Mouse (Mus musculus) kidney, embryonic 14.5 days (tissue): ENCODE data around the gene Mylpf. TPM values are rescaled to one million over a fixed set of nuclear protein-coding genes. Genes with fewer than 3 reads are reported as not detected.

Experiments
- ATAC-seq: fragments of 200-750 bp; cut with Nextera tagmentation; 2 replicates; pipeline ENCODE4 v1.8.0; 2017; ENCODE audit warnings: moderate number of reproducible peaks, mild to moderate bottlenecking, moderate TSS enrichment, moderate library complexity; ENCODE audit not compliant: low FRiP score, low TSS enrichment
- H3K27ac ChIP-seq: fragments of 300-500 bp; sonication (generic); 2 replicates; pipeline ENCODE4 v1.5.1; 2014; ENCODE audit warnings: low read depth, mild to moderate bottlenecking, low read length, moderate library complexity, mixed read lengths
- H3K27me3 ChIP-seq: fragments of 300-500 bp; sonication (generic); 2 replicates; pipeline ENCODE4 v1.6.1; 2014; ENCODE audit warnings: mild to moderate bottlenecking, low read length; ENCODE audit not compliant: control insufficient read depth, insufficient read depth
- H3K36me3 ChIP-seq: fragments of 300-500 bp; sonication (generic); 2 replicates; pipeline ENCODE4 v1.6.1; 2014; ENCODE audit warnings: low read length, mixed read lengths; ENCODE audit not compliant: control insufficient read depth, insufficient read depth
- H3K4me1 ChIP-seq: fragments of 300-500 bp; sonication (generic); 2 replicates; pipeline ENCODE4 v1.6.1; 2014; ENCODE audit warnings: low read length, mixed read lengths; ENCODE audit not compliant: control insufficient read depth, insufficient read depth
- H3K4me2 ChIP-seq: fragments of 300-500 bp; sonication (generic); replicated peaks from 2 replicates; pipeline ENCODE4 v1.6.1; 2014; ENCODE audit warnings: low read depth, mild to moderate bottlenecking, low read length
- H3K4me3 ChIP-seq: fragments of 300-500 bp; sonication (generic); 2 replicates; pipeline ENCODE4 v1.5.1; 2014; ENCODE audit warnings: mild to moderate bottlenecking, low read length
- H3K9ac ChIP-seq: fragments of 300-500 bp; sonication (generic); 2 replicates; pipeline ENCODE4 v1.6.1; 2014; ENCODE audit warnings: low read depth, mild to moderate bottlenecking, low read length, moderate library complexity
- H3K9me3 ChIP-seq: fragments of 300-500 bp; sonication (generic); 2 replicates; pipeline ENCODE4 v1.6.1; 2016; ENCODE audit warnings: low read length; ENCODE audit not compliant: control insufficient read depth
- WGBS: fragments of 180-500 bp; shearing (Covaris S2); extraction: QIAGEN DNeasy Blood & Tissue Kit; methylation state at CpG from one replicate; pipeline ENCODE4 v1.1.7; 2014; 5-methylcytosine and 5-hydroxymethylcytosine counted together
- polyA plus RNA-seq: library from polyadenylated mRNA; unstranded; fragments of >200 nt; fragmentation: Nextera tagmentation; extraction: Ambion mirVana; gene quantifications from 2 replicates; pipeline ENCODE4 v1.2.1, GENCODE M21; 2014

The Mylpf gene
- polyA plus RNA-seq, 1 experiment from 2014 or later = 10.3 TPM

DNA sequence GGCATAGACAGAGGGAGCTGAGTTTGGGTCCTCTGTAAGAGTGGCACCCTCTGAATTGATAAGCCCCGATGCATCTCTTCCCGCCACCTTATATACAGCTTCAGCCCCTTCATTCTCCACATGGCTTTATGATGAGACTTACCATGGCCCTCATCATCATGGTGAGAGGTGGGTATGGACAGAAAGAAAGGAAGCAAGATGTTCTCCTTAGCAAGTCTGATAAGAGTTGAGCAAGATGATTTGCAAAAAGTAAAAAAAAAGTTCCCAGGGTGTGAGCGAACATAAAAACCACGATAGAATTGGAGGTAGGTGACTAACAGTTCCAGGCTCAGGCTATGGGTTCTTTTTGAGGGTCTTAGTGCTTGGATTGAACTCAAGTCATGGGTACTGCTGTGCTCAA lies 10.0 kb downstream of the Mylpf start:
- Histone ChIP-seq H3K27me3 (no peaks in the 10 kb centered on the region), H3K36me3 (no peaks in the 10 kb centered on the region), H3K27ac (no peak overlapping the region), H3K9me3 (no peaks in the 10 kb centered on the region), H3K4me2 (no peak overlapping the region), H3K4me3 (no peak overlapping the region), H3K9ac (no peak overlapping the region), H3K4me1 (0 out of 2 replicates have a peak, but pooled peaks cover 4% of the 10 kb centered on the region)
- no peak for ATAC-seq
- WGBS = 96% methylated on average over 4 of the region's 4 CpGs

- H3K36me3 ChIP-seq = no peaks in the 10 kb centered on the region
- H3K27ac ChIP-seq = no peak overlapping the region
- no peak overlapping the region for H3K4me2 ChIP-seq
- 82% methylated on average over 6 of the region's 6 CpGs for WGBS
- H3K4me1 ChIP-seq = no peaks in the 10 kb centered on the region
- H3K9me3 ChIP-seq = no peaks in the 10 kb centered on the region
- ATAC-seq = no peak
- H3K27me3 ChIP-seq = no peaks in the 10 kb centered on the region
- H3K9ac ChIP-seq = no peak overlapping the region
- H3K4me3 ChIP-seq = no peak overlapping the region
Measured at GRCm38 (mm10) chr7:127220440-127220839, 11.8 kb downstream of the Mylpf start.

DNA sequence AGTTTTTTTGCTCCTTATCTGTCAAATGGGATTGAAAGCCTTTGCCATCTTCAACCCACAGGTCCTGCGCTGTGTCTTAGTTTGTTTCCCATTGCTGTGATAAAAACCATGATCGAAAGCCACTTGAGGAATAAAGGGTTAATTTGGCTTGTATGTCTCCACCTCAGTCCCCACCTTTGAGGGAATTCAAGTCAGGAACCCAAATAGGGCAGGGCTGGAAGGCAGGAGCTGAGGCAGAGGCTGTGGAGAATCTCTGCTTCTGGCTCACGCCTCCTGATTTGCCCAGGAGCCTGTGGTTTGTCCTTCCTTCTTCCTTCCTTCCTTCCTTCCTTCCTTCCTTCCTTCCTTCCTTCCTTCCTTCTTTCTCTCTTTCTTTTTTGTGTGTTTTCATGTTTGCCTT lies 14.4 kb downstream of the Mylpf start:
- Histone ChIP-seq H3K9ac (no peak overlapping the region), H3K27me3 (no peaks in the 10 kb centered on the region), H3K9me3 (no peaks in the 10 kb centered on the region), H3K4me3 (no peak overlapping the region), H3K4me2 (no peak overlapping the region), H3K27ac (no peak overlapping the region), H3K4me1 (no peaks in the 10 kb centered on the region), H3K36me3 (no peaks in the 10 kb centered on the region)
- 95% methylated on average over 3 of the region's 3 CpGs for WGBS
- ATAC-seq = no peak

DNA sequence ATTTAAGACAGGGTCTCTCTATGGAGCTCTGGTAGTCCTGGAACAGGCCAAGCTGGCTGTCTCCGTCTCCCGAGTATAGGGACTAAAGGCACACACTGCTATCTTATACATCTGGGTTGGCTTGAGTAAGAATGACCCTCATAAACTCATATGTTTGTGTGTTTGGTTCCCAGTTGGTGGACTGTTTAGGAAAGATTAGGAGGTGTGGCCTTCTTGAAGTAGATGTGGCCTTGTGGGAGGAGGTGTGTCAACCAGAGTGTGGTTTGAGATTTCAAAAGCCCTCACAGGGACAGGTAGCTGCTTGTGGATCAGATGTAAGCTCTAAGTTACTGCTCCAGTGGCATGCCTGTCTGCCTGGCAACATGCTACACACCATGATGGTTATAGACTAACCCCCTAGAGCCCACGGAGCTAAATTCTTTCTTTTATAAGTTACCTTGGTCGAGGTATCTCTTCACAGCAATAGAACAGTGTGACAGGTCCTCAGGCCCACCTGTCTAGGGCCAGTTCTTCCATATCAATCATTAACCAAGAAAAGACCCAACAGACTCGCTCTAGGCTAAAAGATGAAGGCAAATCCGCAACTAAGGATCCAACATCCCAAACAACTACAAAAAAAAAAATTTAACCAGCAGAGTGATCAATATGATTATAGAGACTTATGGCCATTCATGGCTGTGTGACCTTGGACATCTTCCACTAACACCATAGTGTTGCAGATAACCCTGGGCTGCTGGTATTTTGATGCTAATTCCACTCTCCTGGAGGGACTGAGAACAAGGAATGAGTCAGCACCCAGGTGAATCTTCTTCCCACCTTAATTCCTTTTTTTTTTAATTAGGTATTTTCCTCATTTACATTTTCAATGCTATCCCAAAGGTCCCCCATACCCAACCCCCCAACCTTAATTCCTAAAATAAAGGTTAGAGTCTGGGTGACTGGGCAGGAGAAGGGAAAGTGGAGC lies 15.1 kb downstream of the Mylpf start:
- Histone ChIP-seq H3K9me3 (no peaks in the 10 kb centered on the region), H3K27me3 (no peaks in the 10 kb centered on the region), H3K36me3 (no peaks in the 10 kb centered on the region), H3K9ac (no peak overlapping the region), H3K4me2 (no peak overlapping the region), H3K27ac (no peak overlapping the region), H3K4me1 (no peaks in the 10 kb centered on the region), H3K4me3 (no peak overlapping the region)
- no peak for ATAC-seq
- 84% methylated on average over 6 of the region's 6 CpGs for WGBS

DNA sequence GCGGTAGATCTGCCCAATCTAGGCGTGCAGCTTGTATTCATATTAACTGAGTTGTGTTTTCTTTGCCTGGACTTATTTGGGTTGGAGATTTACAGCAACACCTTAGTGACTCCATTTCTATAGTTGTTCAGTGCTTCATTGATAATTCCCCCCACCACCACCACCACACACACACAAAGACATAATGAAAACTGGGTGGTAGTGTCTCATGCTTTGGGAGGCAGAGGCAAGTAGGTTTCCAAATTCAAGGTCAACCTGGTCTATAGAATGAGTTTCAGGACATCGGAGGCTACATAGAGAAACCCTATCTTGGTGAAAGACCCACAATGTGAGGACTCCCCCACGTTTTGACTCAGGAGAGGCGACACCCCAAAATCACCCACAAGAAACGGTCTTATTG lies 15.9 kb downstream of the Mylpf start:
- Histone ChIP-seq H3K9me3 (no peaks in the 10 kb centered on the region), H3K27ac (no peak overlapping the region), H3K36me3 (peaks cover 7% of the 10 kb centered on the region; the same call in 1 of the 2 replicates), H3K4me3 (no peak overlapping the region), H3K4me1 (no peaks in the 10 kb centered on the region), H3K4me2 (no peak overlapping the region), H3K27me3 (no peaks in the 10 kb centered on the region), H3K9ac (no peak overlapping the region)
- 84% methylated on average over 6 of the region's 6 CpGs for WGBS
- ATAC-seq = no peak

GRCm38 (mm10) chr7:127225147-127225995 lies 16.7 kb downstream of the Mylpf start:
- Histone ChIP-seq H3K36me3 (peaks cover 14% of the 10 kb centered on the region), H3K4me3 (no peak overlapping the region), H3K4me2 (no peak overlapping the region), H3K27me3 (no peaks in the 10 kb centered on the region), H3K27ac (no peak overlapping the region), H3K4me1 (0 out of 2 replicates have a peak, but pooled peaks cover 3% of the 10 kb centered on the region), H3K9me3 (no peaks in the 10 kb centered on the region), H3K9ac (no peak overlapping the region)
- no peak for ATAC-seq
- WGBS = 84% methylated on average over 11 of the region's 11 CpGs

- no peaks in the 10 kb centered on the region for H3K27me3 ChIP-seq
- no peak for ATAC-seq
- no peak overlapping the region for H3K27ac ChIP-seq
- H3K9me3 ChIP-seq = no peaks in the 10 kb centered on the region
- H3K4me3 ChIP-seq = no peak overlapping the region
- peaks cover 16% of the 10 kb centered on the region for H3K36me3 ChIP-seq
- 62% methylated on average over 4 of the region's 4 CpGs for WGBS
- no peak overlapping the region for H3K9ac ChIP-seq
- no peak overlapping the region for H3K4me2 ChIP-seq
- peaks cover 13% of the 10 kb centered on the region for H3K4me1 ChIP-seq
Measured at GRCm38 (mm10) chr7:127228615-127229303, 20.1 kb downstream of the Mylpf start.

DNA sequence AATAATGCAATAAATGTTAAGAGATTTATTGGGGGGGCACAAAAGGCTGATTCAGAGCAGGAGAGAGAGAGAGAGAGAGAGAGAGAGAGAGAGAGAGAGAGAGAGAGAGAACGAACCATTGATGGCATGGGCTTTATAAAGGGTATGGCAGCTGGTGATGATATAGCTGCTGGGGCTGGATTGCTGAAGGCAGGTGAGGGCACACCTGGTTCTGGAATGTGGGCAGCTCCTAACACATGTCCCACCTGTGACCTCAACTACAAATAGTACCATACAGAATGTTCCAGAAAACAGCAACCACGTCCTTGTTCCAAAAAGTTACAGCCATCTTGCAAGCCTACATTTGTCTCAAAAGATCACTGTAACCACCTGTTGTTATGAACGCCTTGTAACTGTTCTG lies 22.7 kb downstream of the Mylpf start:
- H3K4me3 ChIP-seq = peak overlapping the region; percentile 95
- peak overlapping the region; percentile 74; the same call in 1 of the 2 replicates for H3K9ac ChIP-seq
- no peaks in the 10 kb centered on the region for H3K27me3 ChIP-seq
- peaks cover 13% of the 10 kb centered on the region for H3K4me1 ChIP-seq
- peaks cover 33% of the 10 kb centered on the region for H3K36me3 ChIP-seq
- no peaks in the 10 kb centered on the region for H3K9me3 ChIP-seq
- WGBS = 62% methylated on average over 3 of the region's 3 CpGs
- no peak overlapping the region for H3K27ac ChIP-seq
- H3K4me2 ChIP-seq = peak overlapping the region; percentile 67
- ATAC-seq = no peak
